Mouse (Mus musculus) naive thymus-derived CD4-positive, alpha-beta T cell, adult 2 months (primary cell): ENCODE results near the gene Cpne1.
"Not testable (repeated sequence)": the region's sequence is repeated elsewhere in the genome, so short reads cannot be mapped to it uniquely, and the experiment has no call there.

Source experiments
- DNase-seq: peaks from one replicate; pipeline ENCODE4 v3.0.0-alpha.2; 2011; ENCODE audit warnings: low read depth

Cpne1 gene

GRCm38 (mm10) chr2:156111358-156112079 lies at the start of gene Cpne1, which contains the start of gene Rbm12:
TSS of gene Cpne1 (minus strand) at chr2:156111965.
TSS of gene Rbm12 (minus strand) at chr2:156111978.
- peak; percentile 96 for DNase-seq

GRCm38 (mm10) chr2:156151538-156151937 lies 39.8 kb upstream of the Cpne1 start:
- no peak for DNase-seq

- no peak for DNase-seq
Observed at GRCm38 (mm10) chr2:156147316-156147915, 35.7 kb upstream of the Cpne1 start.

GRCm38 (mm10) chr2:156146272-156146989 lies 34.7 kb upstream of the Cpne1 start:
- peak; percentile 24 for DNase-seq

- no peak for DNase-seq
Observed at GRCm38 (mm10) chr2:156145486-156146130, 33.8 kb upstream of the Cpne1 start.

GRCm38 (mm10) chr2:156143953-156144724 lies 32.4 kb upstream of the Cpne1 start, which contains the start of the genes Romo1 and Nfs1:
TSS of gene Romo1 (plus strand) at chr2:156144039.
TSS of gene Nfs1 (minus strand) at chr2:156144186.
- peak; percentile 94 for DNase-seq

GRCm38 (mm10) chr2:156143367-156143766 lies 31.6 kb upstream of the Cpne1 start:
- no peak for DNase-seq

GRCm38 (mm10) chr2:156142820-156143219 lies 31.1 kb upstream of the Cpne1 start:
- no peak for DNase-seq

- DNase-seq: no peak
Observed at GRCm38 (mm10) chr2:156135695-156136094, 23.9 kb upstream of the Cpne1 start.

GRCm38 (mm10) chr2:156134161-156134560 lies 22.4 kb upstream of the Cpne1 start:
- DNase-seq: no peak

GRCm38 (mm10) chr2:156126992-156127391 lies 15.2 kb upstream of the Cpne1 start, which contains the start of gene Gm28036:
TSS of gene Gm28036 (minus strand) at chr2:156127092.
- no peak for DNase-seq

- DNase-seq: no peak
Observed at GRCm38 (mm10) chr2:156123731-156124130, 12.0 kb upstream of the Cpne1 start.

GRCm38 (mm10) chr2:156119566-156119965 lies 7.8 kb upstream of the Cpne1 start:
- DNase-seq: no peak

GRCm38 (mm10) chr2:156112080-156112423 lies 287 bp upstream of the Cpne1 start:
- DNase-seq: not testable (repeated sequence)

- peak; percentile 53 for DNase-seq
Observed at GRCm38 (mm10) chr2:156110627-156111357, 973 bp downstream of the Cpne1 start.

GRCm38 (mm10) chr2:156091926-156092325 lies 19.8 kb downstream of the Cpne1 start:
- no peak for DNase-seq

GRCm38 (mm10) chr2:156089799-156090198 lies 22.0 kb downstream of the Cpne1 start:
- no peak for DNase-seq

GRCm38 (mm10) chr2:156087391-156088110 lies 24.2 kb downstream of the Cpne1 start:
- no peak for DNase-seq

- no peak for DNase-seq
Observed at GRCm38 (mm10) chr2:156084541-156084940, 27.2 kb downstream of the Cpne1 start.

GRCm38 (mm10) chr2:156080391-156080790 lies 31.4 kb downstream of the Cpne1 start:
- no peak for DNase-seq
